Mouse (Mus musculus): ENCODE data around the gene Hps6. TPM values are rescaled to one million over a fixed set of nuclear protein-coding genes. Genes with fewer than 3 reads are reported as not detected.

The Hps6 gene
- polyA plus RNA-seq, 1 experiment from 2014 or later: 2.2 TPM

DNA sequence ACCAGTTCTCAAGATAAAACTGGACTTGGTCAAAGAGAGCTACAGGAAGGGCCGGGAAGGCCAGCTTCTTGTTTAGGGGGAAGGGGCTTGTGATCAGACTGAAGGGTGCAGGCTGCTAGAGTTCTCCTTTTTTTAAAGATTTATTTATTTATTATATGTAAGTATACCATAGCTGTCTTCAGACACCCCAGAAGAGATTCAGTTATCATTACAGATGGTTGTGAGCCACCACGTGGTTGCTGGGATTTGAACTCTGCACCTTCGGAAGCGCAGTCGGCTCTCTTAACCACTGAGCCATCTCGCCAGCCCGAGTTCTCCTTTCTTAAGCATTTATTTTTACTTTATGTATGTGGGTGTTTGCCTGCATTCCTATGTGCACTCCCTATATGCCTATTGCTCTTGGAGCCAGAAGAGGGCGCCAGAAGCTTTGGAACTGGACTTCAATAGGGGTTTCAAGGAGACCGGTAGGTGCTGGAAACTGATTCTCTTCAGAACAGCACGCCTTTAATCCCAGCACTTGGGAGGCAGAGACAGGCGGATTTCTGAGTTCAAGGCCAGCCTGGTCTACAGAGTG, 25.5 kb downstream of the Hps6 start:
- TF ChIP-seq CTCF (IDR thresholded peaks at IDR 0.05; ENCODE audit: low read depth): peak; percentile 60
- TF ChIP-seq EP300 (IDR thresholded peaks at IDR 0.05; ENCODE audit: low read depth): no peak
- DNase-seq (peak; percentile 21), ATAC-seq (no peak)
- H3K4me2 ChIP-seq (ENCODE audit: low read depth, low read length): no peak overlapping the region
- peaks cover 24% of the 10 kb centered on the region for H3K4me1 ChIP-seq (ENCODE audit: insufficient read depth)
- H3K36me3 ChIP-seq (replicated peaks; ENCODE audit: insufficient read depth, low read length): peaks cover 27% of the 10 kb centered on the region
- peak overlapping the region; percentile 93 for H3K27ac ChIP-seq (ENCODE audit: low read depth)
- no peaks in the 10 kb centered on the region for H3K27me3 ChIP-seq (ENCODE audit: insufficient read depth, low read length)
- no peaks in the 10 kb centered on the region for H3K9me3 ChIP-seq (ENCODE audit: low read length)
- WGBS (ENCODE audit: insufficient replicate concordance): 73% methylated on average over 11 of the region's 11 CpGs
- H3K9ac ChIP-seq (replicated peaks): no peak overlapping the region
- no peak overlapping the region for H3K4me3 ChIP-seq (ENCODE audit: low read depth, low read length)

DNA sequence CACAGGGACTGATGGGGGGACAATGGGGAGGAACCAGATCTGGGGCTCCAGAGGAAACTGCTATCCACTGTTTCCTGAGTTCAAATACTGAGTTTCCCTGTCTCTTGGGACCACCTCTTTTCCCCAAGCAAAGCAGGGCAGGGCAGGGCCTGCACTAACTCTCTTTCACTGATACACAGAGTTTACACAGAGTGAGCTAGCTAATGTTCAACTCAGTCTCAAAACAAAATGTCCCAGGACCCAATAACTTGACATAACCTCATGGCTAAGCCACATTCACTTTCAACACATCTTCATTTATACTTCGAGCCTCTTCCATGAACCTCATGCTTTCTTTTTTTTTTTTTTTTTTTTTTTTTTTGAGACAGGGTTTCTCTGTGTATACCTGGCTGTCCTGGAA, 26.3 kb downstream of the Hps6 start:
- Histone ChIP-seq H3K36me3 (replicated peaks; ENCODE audit: insufficient read depth, low read length) (peaks cover 36% of the 10 kb centered on the region), H3K4me1 (ENCODE audit: insufficient read depth) (peaks cover 24% of the 10 kb centered on the region), H3K4me2 (ENCODE audit: low read depth, low read length) (no peak overlapping the region), H3K27me3 (ENCODE audit: insufficient read depth, low read length) (no peaks in the 10 kb centered on the region), H3K9ac (replicated peaks) (no peak overlapping the region), H3K4me3 (ENCODE audit: low read depth, low read length) (no peak overlapping the region), H3K9me3 (ENCODE audit: low read length) (no peaks in the 10 kb centered on the region), H3K27ac (ENCODE audit: low read depth) (peak overlapping the region; percentile 93)
- no peak for DNase-seq
- peak; percentile 50 for ATAC-seq
- TF ChIP-seq EP300 (IDR thresholded peaks at IDR 0.05; ENCODE audit: low read depth) (0 out of 2 replicates have a peak, but pooled peaks have one; percentile 40), CTCF (IDR thresholded peaks at IDR 0.05; ENCODE audit: low read depth) (no peak)
- 75% methylated on average over 1 of the region's 1 CpGs for WGBS (ENCODE audit: insufficient replicate concordance)

DNA sequence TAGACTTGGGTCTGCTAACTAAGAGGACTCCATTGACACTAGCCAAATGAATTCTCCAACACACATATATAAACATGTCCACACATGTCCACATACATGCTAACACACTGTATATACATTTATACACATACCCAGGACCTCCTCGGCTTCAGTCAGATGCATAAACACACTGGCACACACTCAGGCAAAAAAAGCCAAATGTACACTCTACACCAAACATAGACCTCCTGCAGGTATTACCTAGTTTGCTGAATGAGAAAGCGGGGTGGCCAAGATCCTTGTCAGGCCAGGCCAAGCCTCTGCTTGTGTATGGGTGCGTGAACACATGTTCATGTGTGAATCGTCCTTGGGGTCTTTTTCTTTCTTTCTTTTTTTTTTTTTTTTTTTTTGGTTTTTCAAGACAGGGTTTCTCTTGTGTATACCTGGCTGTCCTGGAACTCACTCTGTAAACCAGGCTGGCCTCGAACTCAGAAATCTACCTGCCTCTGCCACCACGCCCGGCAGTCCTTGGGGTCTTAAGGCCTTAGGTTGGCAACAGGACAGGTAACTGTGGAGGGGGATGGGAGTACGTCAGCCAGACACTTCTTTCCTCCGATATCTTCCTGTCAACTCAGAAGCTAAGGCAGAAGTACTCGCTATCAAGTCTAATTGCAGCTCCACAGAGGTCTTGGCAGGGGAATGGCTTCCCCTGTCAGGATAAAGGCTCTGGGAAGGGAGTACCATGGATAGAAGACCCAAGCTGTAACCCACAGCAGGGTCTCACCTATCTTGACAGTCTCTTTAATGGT, 27.1 kb downstream of the Hps6 start:
- Histone ChIP-seq H3K9me3 (ENCODE audit: low read length) (no peaks in the 10 kb centered on the region), H3K9ac (replicated peaks) (no peak overlapping the region), H3K36me3 (replicated peaks; ENCODE audit: insufficient read depth, low read length) (peaks cover 43% of the 10 kb centered on the region), H3K4me3 (ENCODE audit: low read depth, low read length) (no peak overlapping the region), H3K4me2 (ENCODE audit: low read depth, low read length) (no peak overlapping the region), H3K4me1 (ENCODE audit: insufficient read depth) (peaks cover 24% of the 10 kb centered on the region), H3K27me3 (ENCODE audit: insufficient read depth, low read length) (no peaks in the 10 kb centered on the region), H3K27ac (ENCODE audit: low read depth) (peak overlapping the region; percentile 93)
- no peak for ATAC-seq
- no peak for DNase-seq
- TF ChIP-seq EP300 (IDR thresholded peaks at IDR 0.05; ENCODE audit: low read depth) (no peak), CTCF (IDR thresholded peaks at IDR 0.05; ENCODE audit: low read depth) (no peak)
- WGBS (ENCODE audit: insufficient replicate concordance): 88% methylated on average over 10 of the region's 10 CpGs

DNA sequence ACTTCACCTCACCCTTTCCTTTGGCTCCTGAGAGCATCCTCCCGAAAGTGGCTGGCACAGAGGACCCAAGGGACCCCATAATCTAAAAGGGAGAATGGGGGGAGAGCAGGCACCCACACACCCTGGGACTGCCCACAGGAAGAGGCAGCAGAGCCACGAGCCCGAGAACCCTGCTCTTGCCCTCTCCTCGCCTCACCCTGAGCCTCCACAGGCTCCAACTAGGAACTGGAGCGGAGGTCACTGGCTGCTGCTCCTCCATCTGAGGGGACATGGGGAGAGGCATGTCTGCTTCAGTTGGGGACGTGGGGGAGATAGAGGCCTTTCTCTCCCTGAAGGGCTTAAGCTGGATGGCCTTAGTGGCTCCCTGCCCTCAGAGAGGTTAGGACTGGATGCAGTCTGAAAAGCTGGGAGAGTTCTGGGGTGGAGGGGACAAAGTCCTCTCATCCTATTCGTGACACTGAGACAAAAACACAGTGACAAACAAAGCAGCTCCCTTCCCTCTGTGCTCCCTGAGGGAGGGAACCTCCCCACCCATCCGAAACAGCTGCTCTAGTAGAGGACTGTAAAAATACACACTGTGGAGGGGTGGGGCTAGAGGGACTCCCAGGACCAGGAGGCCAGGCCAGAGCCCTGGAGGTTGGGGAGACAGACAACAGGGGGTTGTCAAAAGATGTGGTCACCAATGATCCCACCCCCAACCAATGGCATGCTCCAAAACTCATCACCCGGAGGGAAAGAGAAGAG, 28.6 kb downstream of the Hps6 start:
- H3K27me3 ChIP-seq (ENCODE audit: insufficient read depth, low read length): no peaks in the 10 kb centered on the region
- no peak overlapping the region; the same call in 1 of the 2 replicates for H3K9ac ChIP-seq (replicated peaks)
- DNase-seq: peak; percentile 52
- H3K4me1 ChIP-seq (ENCODE audit: insufficient read depth): peaks cover 30% of the 10 kb centered on the region
- peak; percentile 88 for ATAC-seq
- H3K4me2 ChIP-seq (ENCODE audit: low read depth, low read length): peak overlapping the region; percentile 32; the same call in 1 of the 2 replicates
- H3K4me3 ChIP-seq (ENCODE audit: low read depth, low read length): no peak overlapping the region
- peaks cover 54% of the 10 kb centered on the region for H3K36me3 ChIP-seq (replicated peaks; ENCODE audit: insufficient read depth, low read length)
- 62% methylated on average over 9 of the region's 9 CpGs for WGBS (ENCODE audit: insufficient replicate concordance)
- H3K9me3 ChIP-seq (ENCODE audit: low read length): no peaks in the 10 kb centered on the region
- H3K27ac ChIP-seq (ENCODE audit: low read depth): peak overlapping the region; percentile 93
- 0 out of 2 replicates have a peak, but pooled peaks have one; percentile 32 for TF ChIP-seq EP300 (IDR thresholded peaks at IDR 0.05; ENCODE audit: low read depth)
- no peak for TF ChIP-seq CTCF (IDR thresholded peaks at IDR 0.05; ENCODE audit: low read depth)

DNA sequence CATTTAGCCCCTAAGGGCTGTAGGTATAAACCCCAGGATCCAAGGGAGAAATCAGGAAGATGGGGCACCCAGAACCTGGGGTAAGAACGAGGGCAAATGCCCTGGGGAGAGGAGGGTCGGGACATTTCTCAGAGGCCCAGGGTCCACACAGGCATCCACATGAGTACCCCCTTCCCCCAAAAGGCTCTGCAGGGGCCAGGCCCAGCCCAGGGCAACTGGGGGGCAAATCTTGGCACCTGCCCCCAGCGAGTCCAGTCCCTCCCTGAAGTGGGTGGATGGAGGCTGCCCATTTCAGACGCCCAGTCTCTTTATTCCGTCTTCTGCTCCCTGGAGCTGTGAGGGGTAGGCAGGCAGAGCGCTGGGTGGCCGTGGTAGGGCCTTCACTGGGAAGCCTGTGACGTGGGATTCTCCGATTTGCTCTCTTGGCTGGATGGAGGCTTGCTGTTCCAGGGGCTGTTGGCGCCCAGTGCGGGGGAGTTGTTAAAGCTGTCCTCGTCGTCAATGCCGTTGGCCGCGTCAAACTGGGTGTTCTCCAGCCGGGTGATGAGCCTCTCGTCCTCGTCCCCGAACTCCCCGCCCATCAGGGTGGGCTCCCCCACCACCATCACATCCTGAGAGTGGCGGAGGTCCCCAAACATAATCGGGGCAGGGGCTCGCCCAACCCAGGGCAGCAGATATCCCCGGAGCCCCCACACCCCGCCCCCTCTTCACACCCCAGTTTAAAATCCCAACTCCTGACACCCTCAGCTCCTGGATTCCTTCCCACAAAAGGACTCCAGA, 29.6 kb downstream of the Hps6 start:
- no peak for DNase-seq
- H3K27ac ChIP-seq (ENCODE audit: low read depth): peak overlapping the region; percentile 93

More for the DNA sequence above, 29.6 kb downstream of the Hps6 start:
- Histone ChIP-seq H3K9ac (replicated peaks) (no peak overlapping the region), H3K36me3 (replicated peaks; ENCODE audit: insufficient read depth, low read length) (peaks cover 54% of the 10 kb centered on the region), H3K9me3 (ENCODE audit: low read length) (no peaks in the 10 kb centered on the region), H3K4me1 (ENCODE audit: insufficient read depth) (peaks cover 33% of the 10 kb centered on the region), H3K4me3 (ENCODE audit: low read depth, low read length) (no peak overlapping the region), H3K27me3 (ENCODE audit: insufficient read depth, low read length) (no peaks in the 10 kb centered on the region), H3K4me2 (ENCODE audit: low read depth, low read length) (no peak overlapping the region)
- no peak for ATAC-seq
- TF ChIP-seq EP300 (IDR thresholded peaks at IDR 0.05; ENCODE audit: low read depth) (no peak), CTCF (IDR thresholded peaks at IDR 0.05; ENCODE audit: low read depth) (no peak)
- WGBS (ENCODE audit: insufficient replicate concordance): 89% methylated on average over 26 of the region's 26 CpGs
